Mouse (Mus musculus): ENCODE results near the gene Kif24.

Kif24 gene

GRCm38 (mm10) chr4:41464345-41465286, at the start of gene Kif24, which contains the start of gene Nudt2:
TSS of gene Kif24 (minus strand) at chr4:41464887.
TSS of gene Nudt2 (plus strand) at chr4:41465151.
- DNase-seq: peak; percentile 99 to 100

- no peak for DNase-seq
Observed at GRCm38 (mm10) chr4:41513714-41514113, 49.0 kb upstream of the Kif24 start.

GRCm38 (mm10) chr4:41513309-41513708, 48.6 kb upstream of the Kif24 start:
- DNase-seq: no peak

- DNase-seq: no peak
Observed at GRCm38 (mm10) chr4:41507998-41508397, 43.3 kb upstream of the Kif24 start.

GRCm38 (mm10) chr4:41507326-41507924, 42.7 kb upstream of the Kif24 start:
- peak in 1 of 2 experiments; percentile 45 for DNase-seq

GRCm38 (mm10) chr4:41506906-41507305, 42.2 kb upstream of the Kif24 start:
- peak; percentile 88 to 91 for DNase-seq

- peak; percentile 72 to 80 for DNase-seq
Observed at GRCm38 (mm10) chr4:41506156-41506555, 41.5 kb upstream of the Kif24 start.

- peak in 1 of 2 experiments; percentile 54 for DNase-seq
Observed at GRCm38 (mm10) chr4:41505131-41505551, 40.5 kb upstream of the Kif24 start.

GRCm38 (mm10) chr4:41504325-41504724, 39.6 kb upstream of the Kif24 start:
- DNase-seq: no peak

GRCm38 (mm10) chr4:41502986-41503412, 38.3 kb upstream of the Kif24 start, which contains the start of gene AI464131:
TSS of gene AI464131 (minus strand) at chr4:41503076.
- peak; percentile 98 to 100 for DNase-seq

- DNase-seq: peak; percentile 80 to 85
Observed at GRCm38 (mm10) chr4:41502171-41502940, 37.7 kb upstream of the Kif24 start.

GRCm38 (mm10) chr4:41500787-41501186, 36.1 kb upstream of the Kif24 start:
- no peak for DNase-seq

- no peak for DNase-seq
Observed at GRCm38 (mm10) chr4:41499619-41500018, 34.9 kb upstream of the Kif24 start.

GRCm38 (mm10) chr4:41498921-41499391, 34.3 kb upstream of the Kif24 start:
- DNase-seq: no peak

- DNase-seq: no peak
Observed at GRCm38 (mm10) chr4:41497995-41498845, 33.5 kb upstream of the Kif24 start.

GRCm38 (mm10) chr4:41497579-41497978, 32.9 kb upstream of the Kif24 start:
- DNase-seq: no peak

GRCm38 (mm10) chr4:41497046-41497445, 32.4 kb upstream of the Kif24 start:
- DNase-seq: no peak

- DNase-seq: peak; percentile 36 to 55
Observed at GRCm38 (mm10) chr4:41495850-41496249, 31.2 kb upstream of the Kif24 start.

GRCm38 (mm10) chr4:41495076-41495475, 30.4 kb upstream of the Kif24 start:
- DNase-seq: no peak

- no peak for DNase-seq
Observed at GRCm38 (mm10) chr4:41494378-41494777, 29.7 kb upstream of the Kif24 start.

GRCm38 (mm10) chr4:41493464-41494116, 28.9 kb upstream of the Kif24 start:
- peak; percentile 77 to 86 for DNase-seq
